Mouse (Mus musculus) lung, postnatal 25 days (tissue): ENCODE results near the gene Lamb3.
A peak's percentile ranks its signal among the peaks of the same experiment; 100 is the strongest.

Experiments used
- DNase-seq: peaks from one replicate; pipeline ENCODE4 v3.0.0; 2022; ENCODE audit warnings: low spot score

The Lamb3 gene

DNA sequence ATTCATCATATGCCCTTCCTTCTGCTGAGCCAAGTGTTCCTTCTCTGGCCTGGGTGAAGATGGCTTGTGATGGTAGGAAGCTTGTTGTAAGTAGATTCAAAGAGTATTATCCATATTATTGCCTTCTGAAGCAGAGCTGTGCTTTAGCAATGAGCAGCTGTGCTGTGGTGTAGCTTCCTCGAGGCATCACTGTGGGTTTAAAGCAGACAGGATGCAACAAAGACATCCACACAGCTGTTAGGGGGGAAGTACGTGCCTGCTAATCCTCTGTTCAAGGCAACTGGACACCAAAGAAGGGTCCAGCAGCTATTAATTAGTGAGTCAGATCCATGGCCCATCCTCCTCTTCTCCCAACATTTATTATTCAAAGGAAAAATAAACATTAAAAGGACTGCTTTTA lies 137.5 kb downstream of the Lamb3 start:
- no peak for DNase-seq

GRCm38 (mm10) chr1:193346908-193347307 lies 139.4 kb downstream of the Lamb3 start:
- no peak for DNase-seq

- no peak for DNase-seq
Observed at GRCm38 (mm10) chr1:193348261-193348962, 140.9 kb downstream of the Lamb3 start.

DNA sequence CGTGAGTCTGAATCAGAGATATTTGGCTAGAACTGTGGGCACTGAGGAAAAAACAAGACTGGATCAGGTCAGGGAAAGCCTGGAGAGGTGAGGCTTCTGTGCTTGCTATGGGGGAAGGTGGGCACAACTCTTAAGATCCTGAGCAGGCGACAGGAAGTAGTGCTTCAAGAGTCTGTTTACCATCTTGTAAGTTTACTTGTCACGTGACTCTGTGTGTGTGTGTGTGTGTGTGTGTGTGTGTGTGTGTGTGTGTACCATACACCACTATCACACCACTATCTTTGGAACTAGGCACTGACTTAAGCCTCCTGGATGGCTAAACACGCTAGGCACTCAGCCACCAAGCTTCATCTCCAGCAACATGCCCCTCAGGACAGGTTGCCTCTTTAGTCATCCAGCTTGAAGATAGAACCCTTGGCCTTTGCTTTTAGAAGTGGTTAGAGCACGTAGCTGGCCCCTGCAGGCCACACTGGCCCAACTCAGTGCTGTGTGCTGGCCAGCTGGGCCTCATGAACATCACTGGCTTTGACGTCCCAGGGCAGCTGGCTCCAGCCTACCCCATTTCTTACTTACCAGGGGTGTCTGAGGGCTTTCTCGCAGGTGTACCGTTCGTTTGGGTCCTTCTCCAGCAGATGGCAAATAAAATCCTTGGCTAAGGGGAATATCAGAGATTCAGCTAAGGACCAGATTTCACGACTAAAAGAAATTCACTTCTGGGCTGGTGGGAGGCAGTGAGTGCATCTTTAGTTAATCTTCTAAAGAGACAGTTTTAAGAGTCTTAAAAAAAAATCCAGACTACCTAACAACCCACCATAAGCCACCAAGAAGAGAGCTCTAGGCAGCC lies 142.4 kb downstream of the Lamb3 start:
- no peak for DNase-seq

DNA sequence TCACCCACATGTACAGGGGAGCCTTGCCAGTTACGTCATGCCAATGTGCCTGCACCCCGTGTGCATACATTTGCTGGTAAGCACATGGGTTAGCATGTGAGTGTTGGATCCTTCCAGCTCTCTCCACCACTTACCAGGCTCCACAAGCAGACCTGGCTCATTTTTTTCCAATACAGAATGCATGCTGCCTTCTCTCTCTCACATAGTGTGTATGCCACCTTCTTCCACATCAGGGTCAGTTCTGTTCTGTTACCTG lies 143.0 kb downstream of the Lamb3 start:
- DNase-seq = no peak

- DNase-seq = no peak
Observed at GRCm38 (mm10) chr1:193351583-193351982, 144.1 kb downstream of the Lamb3 start.

DNA sequence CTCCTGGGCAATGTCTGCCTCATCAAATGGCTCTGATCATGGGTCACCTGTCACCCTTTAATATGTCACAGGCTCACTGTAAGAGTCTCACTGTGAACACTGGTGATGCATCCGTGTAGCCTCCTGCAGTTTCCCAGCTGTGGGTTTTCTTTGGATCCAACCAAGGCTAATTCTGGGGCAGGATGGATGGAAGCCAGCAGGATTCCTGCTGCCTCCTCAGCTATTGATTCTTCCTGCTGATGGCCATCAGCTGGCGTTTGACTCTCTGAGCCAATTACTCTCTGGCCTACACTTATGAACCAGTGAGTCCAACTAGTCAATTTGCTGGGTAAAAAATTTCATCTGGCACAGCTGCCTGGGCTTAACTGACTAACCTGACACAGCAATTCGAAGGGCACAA lies 151.7 kb downstream of the Lamb3 start:
- peak; percentile 32 for DNase-seq

- DNase-seq = no peak
Observed at GRCm38 (mm10) chr1:193361181-193361580, 153.7 kb downstream of the Lamb3 start.

DNA sequence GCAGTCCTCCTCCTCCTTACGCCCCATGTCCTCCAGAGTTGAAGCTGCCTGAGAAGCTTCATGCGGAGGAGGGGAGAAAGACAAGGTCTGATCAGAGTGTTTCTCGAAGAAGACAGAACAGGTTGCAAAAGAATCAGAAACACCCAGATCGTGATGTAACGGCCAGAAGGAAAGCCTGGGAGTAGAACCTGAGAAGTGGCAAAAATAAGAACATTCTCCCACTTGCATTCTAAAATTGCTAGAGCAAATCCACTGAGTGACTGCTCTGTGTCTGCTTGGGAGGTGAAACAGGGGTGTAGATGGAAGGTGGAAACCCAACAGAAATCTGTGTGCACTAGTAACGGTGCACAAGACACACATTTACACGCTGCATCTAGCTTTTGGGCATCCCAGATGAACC lies 154.6 kb downstream of the Lamb3 start:
- no peak for DNase-seq

- DNase-seq = peak; percentile 45
Observed at GRCm38 (mm10) chr1:193363801-193364231, 156.3 kb downstream of the Lamb3 start.

- DNase-seq = peak; percentile 45
Observed at GRCm38 (mm10) chr1:193368055-193368454, 160.6 kb downstream of the Lamb3 start.

- no peak for DNase-seq
Observed at GRCm38 (mm10) chr1:193369091-193369490, 161.6 kb downstream of the Lamb3 start.

DNA sequence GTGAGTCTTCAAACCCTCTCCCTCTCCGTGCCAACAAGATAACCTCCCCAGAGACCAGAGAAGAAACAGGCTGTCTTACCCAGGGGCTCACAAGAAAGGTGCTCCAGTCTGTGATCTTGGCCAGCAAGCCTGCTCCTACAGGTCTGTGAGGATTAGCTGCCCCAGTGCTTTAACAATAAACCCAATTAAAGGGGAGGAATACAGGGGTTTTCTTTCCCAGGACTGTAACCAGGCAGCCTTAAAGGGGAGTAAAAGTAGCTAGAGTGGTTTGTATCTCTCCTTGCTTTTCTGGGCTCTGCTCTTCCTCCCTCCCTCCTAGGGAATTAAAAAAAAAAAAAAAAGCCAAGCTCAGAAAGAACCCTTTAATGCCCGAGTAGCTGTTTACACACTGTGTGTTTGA lies 162.6 kb downstream of the Lamb3 start, which contains the start of gene Camk1g:
Gene Camk1g (minus strand): TSS at position 203 of the 400 bp plus-strand sequence.
- no peak for DNase-seq

DNA sequence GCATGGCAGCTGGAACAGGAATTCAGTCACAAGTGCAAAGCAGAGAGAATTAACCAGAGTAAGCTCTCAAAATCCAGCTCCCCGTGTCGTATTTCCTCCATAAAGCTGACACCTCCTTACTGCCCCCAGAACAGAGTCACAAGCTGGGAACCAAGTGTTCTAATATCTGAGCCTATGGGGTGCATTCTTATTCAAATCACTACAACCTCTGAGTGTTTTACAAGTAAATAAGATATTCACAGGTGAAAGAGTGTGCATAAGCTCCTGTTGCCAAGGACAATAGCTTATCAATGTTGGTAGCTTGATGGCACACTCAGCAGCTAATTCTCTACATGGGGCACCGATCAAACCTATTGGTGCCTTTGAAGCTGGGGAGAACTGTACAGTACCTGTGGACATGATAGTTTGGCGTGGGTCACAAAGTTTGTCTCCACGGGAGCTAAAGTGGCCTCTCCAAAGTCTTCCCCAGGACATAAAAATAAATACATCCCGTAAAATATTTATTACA lies 166.5 kb downstream of the Lamb3 start:
- DNase-seq = no peak

GRCm38 (mm10) chr1:193376478-193377134 lies 169.1 kb downstream of the Lamb3 start:
- peak; percentile 26 for DNase-seq

- DNase-seq = no peak
Observed at GRCm38 (mm10) chr1:193379634-193380033, 172.1 kb downstream of the Lamb3 start.

DNA sequence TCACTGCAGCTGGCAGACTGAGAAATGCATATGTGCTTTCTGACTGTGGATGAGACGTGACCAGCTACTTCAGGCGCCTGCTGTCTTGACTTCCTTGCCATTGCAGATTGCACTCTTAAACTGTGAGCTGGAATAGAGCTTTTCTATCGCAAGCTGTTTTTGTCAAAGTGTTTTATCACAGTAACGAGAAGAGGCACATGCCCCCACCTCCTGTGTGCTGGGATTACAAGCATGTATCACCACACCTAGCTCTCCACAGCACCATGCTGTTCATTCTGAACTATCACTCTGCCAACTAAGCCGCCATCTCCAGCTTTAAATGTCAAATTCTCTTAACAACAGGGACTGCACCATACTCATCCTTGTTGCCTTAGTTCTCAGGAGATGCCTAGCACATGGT lies 173.4 kb downstream of the Lamb3 start:
- DNase-seq = no peak

DNA sequence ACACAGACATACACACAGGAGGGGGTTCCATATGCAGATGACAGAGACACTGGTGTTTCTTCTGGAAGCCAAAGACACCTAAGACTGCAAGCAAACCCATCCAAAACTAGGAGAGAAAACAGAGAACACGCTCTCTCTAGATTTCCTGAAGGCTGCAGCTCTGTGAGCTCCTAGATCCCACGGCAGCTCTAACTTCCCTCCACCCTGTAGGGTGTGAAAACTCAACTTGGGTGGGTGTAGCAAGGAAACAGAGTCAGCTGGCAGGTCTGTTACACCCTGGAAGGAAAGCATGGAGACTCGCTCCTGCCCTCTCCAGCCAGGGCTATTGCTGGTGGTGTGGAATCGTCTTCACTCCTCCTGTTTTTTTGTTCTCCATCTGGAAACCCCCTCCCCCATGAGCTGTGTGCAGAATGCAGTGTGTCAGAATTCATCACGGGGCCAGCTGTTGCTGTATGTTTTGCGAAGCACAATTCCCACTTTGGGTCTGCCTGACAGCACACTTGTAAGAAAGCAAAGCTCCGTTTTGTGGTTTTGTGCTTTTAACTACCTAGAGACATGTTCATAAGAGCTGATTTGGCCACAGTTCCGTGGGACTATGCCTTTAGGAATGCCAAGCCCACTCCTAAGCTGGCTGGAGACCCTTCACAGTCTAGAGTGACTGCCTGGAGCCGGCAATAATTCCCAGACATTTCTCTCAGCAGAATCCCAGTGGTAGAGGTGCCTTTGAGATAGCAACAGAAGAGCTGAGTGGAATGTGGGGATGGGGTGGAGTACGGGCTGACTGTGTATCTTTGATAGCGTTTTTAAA lies 174.3 kb downstream of the Lamb3 start:
- DNase-seq = no peak

GRCm38 (mm10) chr1:193382435-193382834 lies 174.9 kb downstream of the Lamb3 start:
- DNase-seq = no peak

GRCm38 (mm10) chr1:193382841-193383462 lies 175.5 kb downstream of the Lamb3 start:
- DNase-seq = no peak

DNA sequence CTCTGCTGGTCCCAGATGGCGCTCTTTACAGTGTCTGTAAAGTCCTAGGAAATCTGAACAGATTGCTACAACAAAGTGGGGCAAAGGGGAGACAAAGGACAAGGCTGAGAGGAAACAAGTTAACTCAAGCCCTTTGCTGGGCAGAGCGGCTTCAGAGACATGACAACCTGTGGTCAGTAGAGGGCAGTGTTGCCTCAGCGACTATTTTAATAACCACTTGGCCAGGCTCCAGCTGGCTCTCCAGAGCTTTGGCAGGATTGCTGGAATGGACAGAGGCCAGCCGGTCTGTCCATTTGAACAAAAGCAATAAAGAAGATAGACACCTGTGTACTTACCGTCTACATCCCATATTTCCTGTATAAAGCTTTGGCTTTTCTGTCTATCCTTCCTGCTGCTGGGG lies 178.6 kb downstream of the Lamb3 start:
- DNase-seq = peak; percentile 79

DNA sequence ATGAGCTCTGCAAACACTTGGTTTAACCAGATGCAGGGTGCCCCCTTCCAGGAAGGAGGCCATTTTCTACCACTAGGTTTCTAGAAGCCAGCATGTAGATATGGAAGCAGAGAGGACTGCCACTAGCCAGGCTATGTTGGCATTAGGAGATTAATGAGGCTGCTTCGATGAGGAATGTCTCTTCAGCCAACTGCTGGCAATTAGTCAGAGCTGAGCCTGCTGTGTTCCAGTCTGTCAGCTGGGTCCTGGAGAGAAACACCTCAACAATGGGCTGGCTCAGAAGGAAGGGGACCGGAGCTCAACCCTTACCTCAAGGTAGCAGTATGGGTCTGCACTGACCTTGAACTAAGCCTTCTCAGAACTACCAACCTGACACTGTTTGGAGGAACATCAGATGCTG lies 179.7 kb downstream of the Lamb3 start:
- no peak for DNase-seq
